Mouse (Mus musculus): ENCODE measurements around the gene Rag2.

- TF ChIP-seq POLR2A (IDR thresholded peaks at IDR 0.05; ENCODE audit: borderline replicate concordance, extremely low read depth, low read depth, low read length) = no peak
- TF ChIP-seq CTCF (IDR thresholded peaks at IDR 0.05; ENCODE audit: insufficient read depth, low read length) = no peak
These were observed 14.7 kb downstream of the Rag2 start for GRCm38 (mm10) chr2:101638979-101639839.

Data from lung, adult 2 months (tissue).